Mouse (Mus musculus): ENCODE measurements around the gene Satb1.

DNA sequence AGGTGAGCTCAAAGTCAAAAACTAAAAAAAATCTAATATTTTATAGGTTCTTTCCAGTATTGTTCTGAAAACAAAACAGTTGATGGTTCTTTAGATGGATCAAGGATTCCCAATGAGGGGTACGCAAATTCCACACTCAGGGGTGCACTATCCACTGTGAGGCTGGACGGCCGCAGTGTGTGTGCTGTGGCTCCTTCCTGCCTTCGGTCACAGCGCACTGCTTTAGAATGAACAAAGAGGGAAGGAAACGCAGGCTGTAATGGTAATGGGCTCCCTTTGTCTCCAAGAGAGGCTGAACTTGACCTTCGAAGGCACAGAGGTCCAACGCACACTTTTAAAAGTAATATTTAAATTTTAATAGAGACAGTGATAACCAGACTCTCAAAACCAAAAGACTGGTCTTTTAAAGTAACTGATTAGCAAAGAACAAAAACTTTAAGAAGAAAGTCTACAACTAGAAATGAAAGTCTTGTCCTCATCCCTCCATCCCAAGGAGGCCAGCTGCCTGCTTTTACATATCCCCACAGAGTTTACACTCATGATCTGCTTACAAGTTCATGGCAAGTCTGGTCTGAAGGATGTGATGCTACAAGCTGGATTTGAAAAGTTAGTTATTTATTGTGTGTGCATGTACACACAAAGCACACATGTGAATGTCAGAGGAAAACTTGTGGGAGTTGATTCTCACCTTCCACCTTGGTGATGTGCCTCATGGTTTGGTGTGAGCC, 48.0 kb upstream of the Satb1 start:
- TF ChIP-seq CTCF (IDR thresholded peaks at IDR 0.05; ENCODE audit: low read depth) (no peak), EP300 (IDR thresholded peaks at IDR 0.05; ENCODE audit: low read depth) (no peak)

All from heart, postnatal 0 days (tissue).